Mouse (Mus musculus) MEL (cell line): ENCODE results near the gene Efr3b. TPM values are rescaled to one million over a fixed set of nuclear protein-coding genes. Genes with fewer than 3 reads are reported as not detected.

ENCODE experiments used
- DNase-seq: peaks from one replicate; pipeline ENCODE4 v3.0.0; 2011; ENCODE audit warnings: low read depth, low spot score
- H3K27ac ChIP-seq: 2 replicates; pipeline ENCODE4 v1.5.1; 2012; ENCODE audit warnings: low read depth, mild to moderate bottlenecking, control low read depth, low read length, moderate library complexity; ENCODE audit not compliant: control insufficient read depth
- H3K27me3 ChIP-seq, 2 experiments: fragments of 150-350 bp in 1 of 2; sonication (generic) in 1 of 2; 2 replicates each; pipeline ENCODE4 v1.6.1; 2012; ENCODE audit warnings: low read length in 2 of 2, mild to moderate bottlenecking in 2 of 2, improper control_type of control experiment in 1 of 2, moderate library complexity in 1 of 2; ENCODE audit not compliant: insufficient read depth in 2 of 2, control insufficient read depth in 1 of 2
- H3K36me3 ChIP-seq, 2 experiments: 2 replicates each; pipeline ENCODE4 v1.6.1; 2012 to 2014; ENCODE audit warnings: low read length in 2 of 2, improper control_type of control experiment in 1 of 2, inconsistent platforms in 1 of 2, mild to moderate bottlenecking in 1 of 2; ENCODE audit not compliant: insufficient read depth in 2 of 2, control insufficient read depth in 1 of 2
- H3K4me1 ChIP-seq, 2 experiments: fragments of 150-350 bp in 1 of 2; sonication (generic) in 1 of 2; 2 replicates each; pipeline ENCODE4 v1.6.1; 2012; ENCODE audit warnings: low read length in 2 of 2, improper control_type of control experiment in 1 of 2, mild to moderate bottlenecking in 1 of 2; ENCODE audit not compliant: insufficient read depth in 2 of 2, control insufficient read depth in 1 of 2
- H3K4me3 ChIP-seq, 2 experiments: fragments of 150-350 bp in 1 of 2; sonication (generic) in 1 of 2; 2 replicates each; pipeline ENCODE4 v1.5.1; 2012; ENCODE audit warnings: low read depth in 2 of 2, low read length in 2 of 2, mild to moderate bottlenecking in 2 of 2, moderate library complexity in 2 of 2, control low read depth in 1 of 2, improper control_type of control experiment in 1 of 2; ENCODE audit not compliant: control insufficient read depth in 1 of 2, insufficient read depth in 1 of 2
- H3K79me2 ChIP-seq: 2 replicates; pipeline ENCODE4 v1.6.1; 2012; ENCODE audit warnings: mild to moderate bottlenecking, low read length, moderate library complexity; ENCODE audit not compliant: control insufficient read depth, poor library complexity, insufficient read depth
- H3K9ac ChIP-seq: 2 replicates; pipeline ENCODE4 v1.6.1; 2012; ENCODE audit warnings: low read depth, mild to moderate bottlenecking, control low read depth, low read length, moderate library complexity; ENCODE audit not compliant: control insufficient read depth, poor library complexity, severe bottlenecking
- H3K9me3 ChIP-seq: fragments of 150-350 bp; sonication (generic); replicated peaks from 2 replicates; pipeline ENCODE4 v1.6.1; 2012; ENCODE audit warnings: mild to moderate bottlenecking, low read length, improper control_type of control experiment, moderate library complexity; ENCODE audit not compliant: insufficient read depth
- ELF1 ChIP-seq: IDR thresholded peaks from 2 replicates; pipeline ENCODE4 v1.6.1; 2014; ENCODE audit warnings: low read depth, mild to moderate bottlenecking, inconsistent platforms, low read length, improper control_type of control experiment, moderate library complexity
- EP300 ChIP-seq, 2 experiments: IDR thresholded peaks; 2 replicates each; pipeline ENCODE4 v1.6.1; 2011; ENCODE audit warnings: improper control_type of control experiment in 2 of 2, low read length in 2 of 2, low read depth in 1 of 2, mild to moderate bottlenecking in 1 of 2
- ETS1 ChIP-seq: IDR thresholded peaks from 2 replicates; pipeline ENCODE4 v1.6.1; 2012; ENCODE audit warnings: low read depth, mild to moderate bottlenecking, inconsistent platforms, low read length, improper control_type of control experiment, moderate library complexity
- HCFC1 ChIP-seq: IDR thresholded peaks from 2 replicates; pipeline ENCODE4 v1.6.1; 2012; ENCODE audit warnings: low read depth, mild to moderate bottlenecking, inconsistent platforms, low read length, improper control_type of control experiment, moderate library complexity
- JUND ChIP-seq: IDR thresholded peaks from 2 replicates; pipeline ENCODE4 v1.6.1; 2011; ENCODE audit warnings: low read depth, mild to moderate bottlenecking, improper control_type of control experiment, low read length
- MAFK ChIP-seq: IDR thresholded peaks from 2 replicates; pipeline ENCODE4 v1.6.1; 2011; ENCODE audit warnings: low read depth, mild to moderate bottlenecking, low read length, improper control_type of control experiment, borderline replicate concordance
- MAZ ChIP-seq: IDR thresholded peaks from 2 replicates; pipeline ENCODE4 v1.6.1; 2012; ENCODE audit warnings: low read depth, mild to moderate bottlenecking, inconsistent platforms, low read length, improper control_type of control experiment
- MYB ChIP-seq: IDR thresholded peaks from 2 replicates; pipeline ENCODE4 v1.6.1; 2011; ENCODE audit warnings: mild to moderate bottlenecking, low read depth, low read length, improper control_type of control experiment
- NELFE ChIP-seq: IDR thresholded peaks from 2 replicates; pipeline ENCODE4 v1.6.1; 2011; ENCODE audit warnings: low read depth, low read length, improper control_type of control experiment
- NRF1 ChIP-seq: IDR thresholded peaks from 2 replicates; pipeline ENCODE4 v1.6.1; 2014; ENCODE audit warnings: low read depth, mild to moderate bottlenecking, inconsistent platforms, low read length, improper control_type of control experiment, moderate library complexity; ENCODE audit not compliant: poor library complexity, insufficient read depth, severe bottlenecking
- USF1 ChIP-seq: IDR thresholded peaks from 2 replicates; pipeline ENCODE4 v1.6.1; 2014; ENCODE audit warnings: low read depth, mild to moderate bottlenecking, inconsistent platforms, low read length, improper control_type of control experiment, moderate library complexity
- polyA plus RNA-seq, 2 experiments: library from polyadenylated mRNA; stranded (reverse) in 1 of 2; unstranded in 1 of 2; fragments of >175 nt in 1 of 2; fragments of >200 nt in 1 of 2; gene quantifications; 2 replicates each; pipeline versions ENCODE4 v1.2.1 to v1.2.4; 2012; ENCODE audit warnings: low replicate concordance in 2 of 2, low read depth in 1 of 2; ENCODE audit not compliant: insufficient read length in 2 of 2, insufficient read depth in 1 of 2, missing spikeins in 1 of 2
- total RNA-seq: library from RNA; depleted of rRNA; stranded (reverse); fragments of 300-350 nt; gene quantifications from 2 replicates; pipeline ENCODE4 v1.2.3, GENCODE M21; 2012; rRNA removed

The Efr3b gene
- total and polyA plus RNA-seq, 3 experiments = 1.5 to 1.7 TPM; not detected in 1

DNA sequence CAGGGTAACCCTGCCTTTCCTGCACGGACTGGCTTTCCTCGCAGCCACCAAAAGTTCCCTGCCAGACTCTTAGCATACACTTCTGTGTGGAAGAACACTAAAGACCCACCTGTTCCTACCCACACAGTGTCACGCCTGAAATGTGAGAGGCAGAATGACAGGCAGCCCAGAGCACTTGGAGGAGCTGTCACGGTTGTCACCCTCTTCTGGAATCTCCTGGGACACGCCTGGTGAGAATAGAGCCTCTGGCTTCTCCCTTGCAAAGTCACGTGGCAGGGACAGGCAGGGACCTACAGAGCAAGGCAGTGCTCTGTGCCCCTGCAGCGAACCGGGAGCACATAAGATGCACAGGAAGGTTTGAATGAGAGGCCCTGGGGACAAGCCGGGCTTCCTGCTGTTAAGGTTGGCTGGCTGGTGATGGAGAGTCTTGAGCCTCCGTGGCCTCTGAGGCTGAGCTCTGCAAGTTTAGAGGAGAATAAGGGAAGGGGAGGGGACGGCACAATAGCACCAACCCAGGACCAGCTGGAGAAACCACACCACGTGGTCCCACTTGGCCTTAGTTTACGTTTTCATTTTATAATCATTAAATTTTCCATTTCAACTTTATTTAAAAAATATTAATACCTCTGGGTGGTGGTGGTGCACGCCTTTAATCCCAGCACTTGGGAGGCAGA is 120.9 kb downstream of the Efr3b start:
- DNase-seq = no peak
- TF ChIP-seq NRF1 (no peak), USF1 (peak; percentile 22; the same call in 1 of the 2 replicates), EP300 (IDR thresholded peaks at IDR 0.05; ENCODE audit: low read depth in 1 of 2, low read length in 2 of 2) (no peak), HCFC1 (no peak), MAZ (no peak)
- TF ChIP-seq, all 39 proteins: peak for 1
- H3K9me3 ChIP-seq = no peaks in the 10 kb centered on the region
- no peak overlapping the region for H3K4me3 ChIP-seq
- no peaks in the 10 kb centered on the region; a peak in 1 of 4 replicates for H3K27me3 ChIP-seq
- H3K9ac ChIP-seq = no peak overlapping the region
- no peak overlapping the region for H3K27ac ChIP-seq
- no peaks in the 10 kb centered on the region for H3K79me2 ChIP-seq
- H3K36me3 ChIP-seq = no peaks in the 10 kb centered on the region
- H3K4me1 ChIP-seq = no peaks in the 10 kb centered on the region

DNA sequence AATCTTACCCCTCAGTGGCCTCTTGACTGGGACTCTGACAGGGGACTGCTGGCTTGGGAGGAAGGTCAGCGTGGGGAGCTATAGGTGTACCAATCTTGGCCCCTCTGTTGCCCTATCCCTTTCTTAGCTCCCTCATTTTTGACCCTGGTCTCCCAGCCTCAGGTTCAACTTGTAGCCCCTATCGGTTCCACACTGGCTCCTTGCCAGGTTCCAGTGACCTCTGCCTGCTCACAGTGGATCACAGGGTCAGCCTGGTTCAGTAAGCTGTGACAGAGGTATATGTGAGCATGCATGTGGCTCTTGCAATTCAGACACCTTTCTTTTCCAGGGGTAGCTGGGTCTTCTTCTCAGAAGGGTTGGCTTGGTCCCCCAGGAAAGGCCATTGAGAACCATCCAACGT is 122.9 kb downstream of the Efr3b start:
- Histone ChIP-seq H3K27ac (no peak overlapping the region), H3K36me3 (no peaks in the 10 kb centered on the region)

More for the DNA sequence above, 122.9 kb downstream of the Efr3b start:
- Histone ChIP-seq H3K9me3 (no peaks in the 10 kb centered on the region), H3K79me2 (no peaks in the 10 kb centered on the region), H3K9ac (no peak overlapping the region), H3K27me3 (no peaks in the 10 kb centered on the region), H3K4me3 (no peak overlapping the region), H3K4me1 (no peaks in the 10 kb centered on the region)
- no peak for DNase-seq
- TF ChIP-seq ELF1 = no peak
- no peak for TF ChIP-seq NRF1
- TF ChIP-seq JUND = no peak
- no peak for TF ChIP-seq MYB
- no peak for TF ChIP-seq MAFK
- TF ChIP-seq ETS1 = no peak
- no peak for TF ChIP-seq NELFE

Other genes starting within 250 kb of the Efr3b start
- 15.4 and 15.9 TPM in 2 replicates for gene Dnmt3a, start 232.9 kb downstream of the Efr3b start, total RNA-seq
- 10 to 100 TPM in 1 of 2 experiments, not detected in 1; 34.4 TPM for gene Dnmt3a, start 232.9 kb downstream of the Efr3b start, polyA plus RNA-seq
- not detected in 2 replicates for gene Pomc, start 84.0 kb downstream of the Efr3b start, total RNA-seq
- not detected for gene Pomc, start 84.0 kb downstream of the Efr3b start, polyA plus RNA-seq
- gene Dnajc27, start 43.7 kb upstream of the Efr3b start, total RNA-seq = 6.5 and 7.9 TPM in 2 replicates
- 1 to 10 TPM in 1 of 2 experiments, not detected in 1; 9.7 TPM for gene Dnajc27, start 43.7 kb upstream of the Efr3b start, polyA plus RNA-seq
- gene Adcy3, start 94.2 kb upstream of the Efr3b start, total RNA-seq = 0.03 and 0.19 TPM in 2 replicates
- gene Adcy3, start 94.2 kb upstream of the Efr3b start, polyA plus RNA-seq = 1 to 10 TPM in 1 of 2 experiments, not detected in 1; 3.0 TPM
- gene Ptrhd1, start 195.1 kb upstream of the Efr3b start, total RNA-seq = 3.8 TPM in 2 replicates
- gene Ptrhd1, start 195.1 kb upstream of the Efr3b start, polyA plus RNA-seq = 1 to 10 TPM in 1 of 2 experiments, not detected in 1; 5.3 TPM
- gene Cenpo, start 195.4 kb upstream of the Efr3b start, total RNA-seq = 29.2 and 33.3 TPM in 2 replicates
- 10 to 100 TPM in 1 of 2 experiments, not detected in 1; 35.5 TPM for gene Cenpo, start 195.4 kb upstream of the Efr3b start, polyA plus RNA-seq